In the genomic region with DNA sequence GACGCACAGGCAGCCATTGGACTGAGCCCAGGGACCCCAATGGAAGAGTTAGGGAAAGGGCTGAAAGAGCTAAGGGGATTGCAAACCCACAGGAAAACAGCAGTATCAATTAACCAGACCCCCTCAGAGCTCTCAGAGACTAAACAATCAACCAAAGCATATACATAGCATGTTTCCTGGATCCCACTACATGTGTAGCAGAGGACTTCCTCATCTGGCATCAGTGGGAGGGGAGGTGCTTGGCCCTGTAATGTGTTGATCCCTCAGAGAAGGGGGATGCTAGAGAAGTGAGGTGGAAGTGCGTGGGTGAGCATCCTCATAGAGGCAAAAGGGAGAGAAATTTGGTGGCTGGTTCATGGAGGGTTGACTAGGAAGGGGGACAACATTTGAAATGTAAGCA, we compare ENCODE assay signal across 19 mouse cellular contexts.
"Had no signal": no experiment of that assay in that cellular context is flagged by ENCODE, and none has a peak within 500 bp of the region (broad histone marks: within the 10 kb centered on the region; RNA-seq: fewer than 3 reads in every experiment).

No protein-coding gene starts in this region.

- H3K9ac ChIP-seq: lung, embryonic 14.5 days; midbrain, embryonic 12.5 days; neural tube, embryonic 13.5 days; neural tube, embryonic 15.5 days had no signal

- DNase-seq: lung, adult 18-20 months; lung, embryonic 14.5 days; lung, postnatal 10 days; lung, postnatal 4 days; midbrain, embryonic 14.5 days; retina, postnatal 1 day; right cerebral cortex, adult 18-20 months; right cerebral cortex, postnatal 25 days; right cerebral cortex, postnatal 4 days; spleen, adult 18-20 months; thymus, adult 18-20 months; thymus, postnatal 14 days; thymus, postnatal 36 days had no signal

- H3K4me1 ChIP-seq: midbrain, embryonic 10.5 days; midbrain, embryonic 12.5 days; neural tube, embryonic 13.5 days; neural tube, embryonic 15.5 days had no signal

- ATAC-seq: midbrain, embryonic 16.5 days had no signal

- H3K4me2 ChIP-seq: lung, embryonic 14.5 days; midbrain, embryonic 12.5 days; neural tube, embryonic 13.5 days; neural tube, embryonic 15.5 days had no signal

- H3K27me3 ChIP-seq: midbrain, embryonic 12.5 days; neural tube, embryonic 13.5 days; neural tube, embryonic 15.5 days had no signal

- H3K27ac ChIP-seq: midbrain, embryonic 10.5 days; midbrain, embryonic 12.5 days; neural tube, embryonic 13.5 days; neural tube, embryonic 15.5 days had no signal

- H3K4me3 ChIP-seq: midbrain, embryonic 10.5 days; midbrain, embryonic 12.5 days; myocyte; neural tube, embryonic 13.5 days; neural tube, embryonic 15.5 days had no signal

- H3K36me3 ChIP-seq: midbrain, embryonic 10.5 days; midbrain, embryonic 12.5 days; neural tube, embryonic 13.5 days; neural tube, embryonic 15.5 days had no signal

- H3K9me3 ChIP-seq: midbrain, embryonic 10.5 days; midbrain, embryonic 12.5 days; neural tube, embryonic 13.5 days; neural tube, embryonic 15.5 days had no signal
